ENCODE assay signal across 7 mouse cellular contexts in the genomic region with DNA sequence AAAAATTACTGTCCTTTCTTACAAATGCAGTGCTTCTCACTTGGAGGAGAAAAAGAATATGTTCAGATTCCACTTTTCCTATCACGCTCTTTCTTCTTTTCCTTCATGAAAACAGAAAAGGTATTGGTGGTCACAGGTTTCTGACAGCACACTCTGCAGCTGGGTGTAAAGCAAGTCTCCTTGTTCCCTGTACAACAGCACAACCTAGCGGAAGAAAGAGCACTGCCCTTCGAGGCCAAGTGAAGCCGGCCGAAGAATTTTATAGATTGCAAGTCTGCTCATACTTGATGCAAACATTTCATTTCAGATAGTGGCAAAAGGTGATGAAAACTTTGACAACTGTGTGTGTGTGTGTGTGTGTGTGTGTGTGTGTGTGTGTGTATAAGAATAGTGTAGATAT.
DNase-seq lines count a peak whose midpoint lies in the region; ATAC-seq and TF ChIP-seq lines count a peak whose summit lies in the region.

No protein-coding gene starts in this region.

- no peak overlapping the region for H3K4me3 ChIP-seq in ES-Bruce4 (ENCODE audit: low read depth, low read length)
- no peak overlapping the region for H3K4me3 ChIP-seq in hindbrain, embryonic 16.5 days (ENCODE audit: low read length)
- no peak overlapping the region for H3K4me3 ChIP-seq in left cerebral cortex, adult 2 months
- no peak overlapping the region for H3K4me3 ChIP-seq in neural tube, embryonic 12.5 days

- H3K36me3 ChIP-seq in ES-Bruce4 (ENCODE audit: control insufficient read depth, insufficient read depth, low read length, poor library complexity, severe bottlenecking): no peaks in the 10 kb centered on the region
- no peaks in the 10 kb centered on the region for H3K36me3 ChIP-seq in hindbrain, embryonic 16.5 days (ENCODE audit: control insufficient read depth, insufficient read depth, low read length)
- no peaks in the 10 kb centered on the region for H3K36me3 ChIP-seq in neural tube, embryonic 12.5 days

- H3K9ac ChIP-seq in ES-Bruce4 (ENCODE audit: low read depth, poor library complexity, severe bottlenecking): no peak overlapping the region
- H3K9ac ChIP-seq in hindbrain, embryonic 16.5 days (ENCODE audit: low read depth, low read length): no peak overlapping the region
- no peak overlapping the region for H3K9ac ChIP-seq in neural tube, embryonic 12.5 days

- H3K9me3 ChIP-seq in ES-Bruce4 (replicated peaks; ENCODE audit: control insufficient read depth, insufficient read depth, low read length, poor library complexity, severe bottlenecking): no peaks in the 10 kb centered on the region
- H3K9me3 ChIP-seq in hindbrain, embryonic 16.5 days (ENCODE audit: control insufficient read depth, low read length): no peaks in the 10 kb centered on the region
- no peaks in the 10 kb centered on the region for H3K9me3 ChIP-seq in neural tube, embryonic 12.5 days

- intact Hi-C loops in left cerebral cortex, adult 2 months (cut with DNase I): loop anchor here (10.0 kb wide), 1 partner anchor 267 kb away; no protein-coding TSS in a partner anchor

- POLR2A ChIA-PET in Patski (lab: Charles Lee): no interaction called here

- no peak overlapping the region for H3K27ac ChIP-seq in ES-Bruce4 (ENCODE audit: insufficient read depth, low read length)
- no peak overlapping the region for H3K27ac ChIP-seq in hindbrain, embryonic 16.5 days (ENCODE audit: low read depth, low read length)
- H3K27ac ChIP-seq in left cerebral cortex, adult 2 months: no peak overlapping the region
- H3K27ac ChIP-seq in neural tube, embryonic 12.5 days: no peak overlapping the region

- TF ChIP-seq POLR2A in ES-Bruce4 (IDR thresholded peaks at IDR 0.05; ENCODE audit: insufficient read depth, low read length): no peak

- TF ChIP-seq CTCF in ES-Bruce4 (IDR thresholded peaks at IDR 0.05; ENCODE audit: low read depth, low read length) (peak; percentile 62), Patski (IDR thresholded peaks at IDR 0.05) (peak; percentile 87)
- TF ChIP-seq CTCF in left cerebral cortex, adult 2 months (IDR thresholded peaks at IDR 0.05): peak; percentile 75

- no peaks in the 10 kb centered on the region for H3K4me1 ChIP-seq in ES-Bruce4 (ENCODE audit: control insufficient read depth, insufficient read depth, low read length)
- no peaks in the 10 kb centered on the region for H3K4me1 ChIP-seq in hindbrain, embryonic 16.5 days (ENCODE audit: control insufficient read depth, insufficient read depth, low read depth, low read length)
- no peaks in the 10 kb centered on the region for H3K4me1 ChIP-seq in neural tube, embryonic 12.5 days

- CTCF ChIA-PET in Patski (lab: Charles Lee): interaction anchor here (1.8 to 2.0 kb wide), 2 partner anchors 9 to 12 kb away, joined by 4 read pairs; no protein-coding TSS in a partner anchor

- no peak for TF ChIP-seq EP300 in ES-Bruce4 (IDR thresholded peaks at IDR 0.05; ENCODE audit: insufficient read depth, low read depth, low read length)

- WGBS in hindbrain, embryonic 16.5 days: 20% methylated on average over 5 of the region's 5 CpGs
- WGBS in neural tube, embryonic 12.5 days: 28% methylated on average over 5 of the region's 5 CpGs

- no peaks in the 10 kb centered on the region for H3K27me3 ChIP-seq in ES-Bruce4 (ENCODE audit: control insufficient read depth, insufficient read depth, low read length, poor library complexity, severe bottlenecking)
- peaks cover 39% of the 10 kb centered on the region for H3K27me3 ChIP-seq in Patski
- no peaks in the 10 kb centered on the region for H3K27me3 ChIP-seq in hindbrain, embryonic 16.5 days (replicated peaks; ENCODE audit: control insufficient read depth, insufficient read depth, low read length)
- no peaks in the 10 kb centered on the region for H3K27me3 ChIP-seq in neural tube, embryonic 12.5 days (replicated peaks)

- no peak for DNase-seq in Patski (ENCODE audit: low read depth, low spot score)
- peak; percentile 64 for DNase-seq in embryo, embryonic 11.5 days (ENCODE audit: low read depth, low spot score)
- DNase-seq in left cerebral cortex, adult 2 months (ENCODE audit: extremely low spot score in 1 of 2, low spot score in 2 of 2): peak; percentile 35 to 41
- no peak for DNase-seq in spleen, adult 18-20 months

- no peak overlapping the region for H3K4me2 ChIP-seq in hindbrain, embryonic 16.5 days (ENCODE audit: low read length)
- no peak overlapping the region for H3K4me2 ChIP-seq in neural tube, embryonic 12.5 days (replicated peaks)

- peak; percentile 79 for ATAC-seq in Patski
- ATAC-seq in hindbrain, embryonic 16.5 days: peak; percentile 94
- peak; percentile 83 for ATAC-seq in neural tube, embryonic 12.5 days (ENCODE audit: low FRiP score, low read depth)

- in situ Hi-C loops in Patski (cut with MboI; ENCODE audit: low pct_unique_long_range_greater_than_20kb): no loop called here

Comparison
In these comparisons a context has a peak if more than half of its experiments do, and no peak if none do; other contexts are left out.
1. DNase-seq: peak in embryo, embryonic 11.5 days (single experiment) and left cerebral cortex, adult 2 months (2 of 2); none in Patski (single experiment) and spleen, adult 18-20 months (0 of 2).
2. Peak in every context shown above with its lines, with median percentiles within 50 percentile points of each other: CTCF ChIP-seq and ATAC-seq.